Mouse (Mus musculus) lung, embryonic 14.5 days (tissue): ENCODE results near the gene Aurkaip1. TPM values are rescaled to one million over a fixed set of nuclear protein-coding genes. Genes with fewer than 3 reads are reported as not detected.
"Not testable (repeated sequence)": the region's sequence is repeated elsewhere in the genome, so short reads cannot be mapped to it uniquely, and the experiment has no call there.

Experiments used
- ATAC-seq: fragments of 200-750 bp; cut with Nextera tagmentation; 2 replicates; pipeline ENCODE4 v1.8.0; 2017; ENCODE audit warnings: mild to moderate bottlenecking, moderate TSS enrichment, moderate library complexity; ENCODE audit not compliant: insufficient read depth
- DNase-seq: peaks from one replicate; pipeline ENCODE4 v3.0.0-alpha.2; 2015
- H3K27ac ChIP-seq: fragments of 300-500 bp; sonication (generic); 2 replicates; pipeline ENCODE4 v1.5.1; 2014; ENCODE audit warnings: low read depth, mild to moderate bottlenecking, moderate library complexity
- H3K27me3 ChIP-seq: fragments of 300-500 bp; sonication (generic); 2 replicates; pipeline ENCODE4 v1.6.1; 2014; ENCODE audit warnings: low read length, control low read depth; ENCODE audit not compliant: insufficient read depth
- H3K36me3 ChIP-seq: fragments of 300-500 bp; sonication (generic); 2 replicates; pipeline ENCODE4 v1.6.1; 2014; ENCODE audit warnings: control low read depth; ENCODE audit not compliant: insufficient read depth
- H3K4me1 ChIP-seq: fragments of 300-500 bp; sonication (generic); 2 replicates; pipeline ENCODE4 v1.6.1; 2014; ENCODE audit warnings: antibody characterized with exemption, control low read depth; ENCODE audit not compliant: insufficient read depth
- H3K4me2 ChIP-seq: fragments of 300-500 bp; sonication (generic); 2 replicates; pipeline ENCODE4 v1.6.1; 2014; ENCODE audit warnings: mild to moderate bottlenecking
- H3K4me3 ChIP-seq: fragments of 300-500 bp; sonication (generic); 2 replicates; pipeline ENCODE4 v1.5.1; 2014; ENCODE audit warnings: low read depth, low read length
- H3K9ac ChIP-seq: fragments of 300-500 bp; sonication (generic); 2 replicates; pipeline ENCODE4 v1.6.1; 2014
- H3K9me3 ChIP-seq: fragments of 300-500 bp; sonication (generic); 2 replicates; pipeline ENCODE4 v1.6.1; 2016; ENCODE audit warnings: low read depth, low read length, control low read depth
- CTCF ChIP-seq: IDR thresholded peaks from 2 replicates; pipeline ENCODE4 v1.5.1; 2016; ENCODE audit warnings: antibody characterized with exemption, low read depth
- WGBS: fragments of 180-500 bp; shearing (Covaris S2); extraction: QIAGEN DNeasy Blood & Tissue Kit; methylation state at CpG from one replicate; pipeline ENCODE4 v1.1.7; 2014; 5-methylcytosine and 5-hydroxymethylcytosine counted together
- polyA plus RNA-seq: library from polyadenylated mRNA; unstranded; fragments of >200 nt; fragmentation: Nextera tagmentation; extraction: Ambion mirVana; gene quantifications from 2 replicates; pipeline ENCODE4 v1.2.1, GENCODE M21; 2014

Aurkaip1 gene
- 124 and 136 TPM in 2 replicates for polyA plus RNA-seq

- ATAC-seq (peak; percentile 91), DNase-seq (peak; percentile 99)
- TF ChIP-seq CTCF, result peak; percentile 95
- peaks cover 7% of the 10 kb centered on the region; the same call in 1 of the 2 replicates for H3K4me1 ChIP-seq
- peak within 1 kb of the TSS; percentile 88 for H3K9ac ChIP-seq
- under 1% methylated on average over 49 of the region's 49 CpGs for WGBS
- H3K27ac ChIP-seq, result peak within 1 kb of the TSS; percentile 85
- H3K9me3 ChIP-seq, result no peaks in the 10 kb centered on the region
- H3K36me3 ChIP-seq, result peaks cover 30% of the 10 kb centered on the region
- H3K4me3 ChIP-seq, result peak within 1 kb of the TSS; percentile 77
- H3K27me3 ChIP-seq, result no peaks in the 10 kb centered on the region
- peak within 1 kb of the TSS; percentile 93 for H3K4me2 ChIP-seq
Measured at GRCm38 (mm10) chr4:155831205-155831766, at the start of gene Aurkaip1. Gene Aurkaip1, plus strand, starts transcription at chr4:155831272.

- Histone ChIP-seq H3K4me2 (peak overlapping the region; percentile 81), H3K4me1 (0 out of 2 replicates have a peak, but pooled peaks cover 6% of the 10 kb centered on the region), H3K4me3 (peak overlapping the region; percentile 60), H3K36me3 (no peaks in the 10 kb centered on the region), H3K27ac (peak overlapping the region; percentile 70; the same call in 1 of the 2 replicates), H3K9me3 (no peaks in the 10 kb centered on the region), H3K9ac (peak overlapping the region; percentile 82), H3K27me3 (no peaks in the 10 kb centered on the region)
- 33% methylated on average over 16 of the region's 16 CpGs for WGBS
- ATAC-seq, result peak; percentile 24; the same call in 1 of the 2 replicates
- DNase-seq, result no peak
- no peak for TF ChIP-seq CTCF
Measured at GRCm38 (mm10) chr4:155783486-155784080, 47.5 kb upstream of the Aurkaip1 start.

GRCm38 (mm10) chr4:155784081-155784701, 46.9 kb upstream of the Aurkaip1 start:
- H3K9ac ChIP-seq, result peak overlapping the region; percentile 82
- TF ChIP-seq CTCF, result peak; percentile 77
- peak overlapping the region; percentile 60 for H3K4me3 ChIP-seq
- H3K27me3 ChIP-seq, result no peaks in the 10 kb centered on the region
- WGBS, result under 1% methylated on average over 52 of the region's 52 CpGs
- H3K27ac ChIP-seq, result peak overlapping the region; percentile 70
- peak; percentile 88 for ATAC-seq
- DNase-seq, result peak; percentile 92
- peak overlapping the region; percentile 81 for H3K4me2 ChIP-seq
- H3K9me3 ChIP-seq, result no peaks in the 10 kb centered on the region
- 0 out of 2 replicates have a peak, but pooled peaks cover 6% of the 10 kb centered on the region for H3K4me1 ChIP-seq
- H3K36me3 ChIP-seq, result no peaks in the 10 kb centered on the region

- H3K36me3 ChIP-seq, result no peaks in the 10 kb centered on the region
- DNase-seq, result no peak
- no peak for ATAC-seq
- no peak overlapping the region for H3K27ac ChIP-seq
- no peaks in the 10 kb centered on the region for H3K27me3 ChIP-seq
- TF ChIP-seq CTCF, result no peak
- H3K9ac ChIP-seq, result no peak overlapping the region
- WGBS, result 76% methylated on average over 10 of the region's 10 CpGs
- H3K4me2 ChIP-seq, result no peak overlapping the region
- 0 out of 2 replicates have a peak, but pooled peaks cover 6% of the 10 kb centered on the region for H3K4me1 ChIP-seq
- no peak overlapping the region for H3K4me3 ChIP-seq
- H3K9me3 ChIP-seq, result no peaks in the 10 kb centered on the region
Measured at GRCm38 (mm10) chr4:155785246-155785645, 45.8 kb upstream of the Aurkaip1 start.

GRCm38 (mm10) chr4:155785819-155786218, 45.3 kb upstream of the Aurkaip1 start, which contains the start of gene Tmem88b:
Gene Tmem88b, minus strand, starts transcription at chr4:155785874.
- Histone ChIP-seq H3K36me3 (no peaks in the 10 kb centered on the region), H3K27ac (no peak within 1 kb of the TSS), H3K4me3 (peak within 1 kb of the TSS; percentile 60; the same call in 1 of the 2 replicates), H3K9ac (peak within 1 kb of the TSS; percentile 82; the same call in 1 of the 2 replicates), H3K27me3 (no peaks in the 10 kb centered on the region), H3K4me2 (peak within 1 kb of the TSS; percentile 81), H3K9me3 (no peaks in the 10 kb centered on the region), H3K4me1 (0 out of 2 replicates have a peak, but pooled peaks cover 6% of the 10 kb centered on the region)
- ATAC-seq (no peak), DNase-seq (no peak)
- peak; percentile 23; the same call in 1 of the 2 replicates for TF ChIP-seq CTCF
- WGBS, result 61% methylated on average over 5 of the region's 5 CpGs

GRCm38 (mm10) chr4:155788300-155788699, 42.8 kb upstream of the Aurkaip1 start:
- DNase-seq, result no peak
- Histone ChIP-seq H3K27ac (no peak overlapping the region), H3K4me2 (no peak overlapping the region), H3K4me3 (no peak overlapping the region), H3K4me1 (0 out of 2 replicates have a peak, but pooled peaks cover 3% of the 10 kb centered on the region), H3K27me3 (no peaks in the 10 kb centered on the region; the same call in 1 of the 2 replicates), H3K9ac (no peak overlapping the region), H3K36me3 (no peaks in the 10 kb centered on the region), H3K9me3 (no peaks in the 10 kb centered on the region)
- ATAC-seq, result no peak
- no peak for TF ChIP-seq CTCF
- WGBS, result 63% methylated on average over 3 of the region's 3 CpGs

- H3K27ac ChIP-seq, H3K27me3 ChIP-seq, ATAC-seq, H3K9me3 ChIP-seq, H3K4me3 ChIP-seq, H3K4me2 ChIP-seq, H3K4me1 ChIP-seq, DNase-seq, H3K36me3 ChIP-seq, H3K9ac ChIP-seq: not testable (repeated sequence)
- 69% methylated on average over 4 of the region's 4 CpGs for WGBS
Measured at GRCm38 (mm10) chr4:155788833-155789232, 42.2 kb upstream of the Aurkaip1 start.
